Mouse (Mus musculus) forebrain, embryonic 10.5 days (tissue): Measurements from ENCODE around the gene Zfp341. TPM values are rescaled to one million over a fixed set of nuclear protein-coding genes. Genes with fewer than 3 reads are reported as not detected.
A peak's percentile ranks its signal among the peaks of the same experiment; 100 is the strongest.

ENCODE experiments used
- DNase-seq: peaks from one replicate; pipeline ENCODE4 v3.0.0-alpha.2; 2017; ENCODE audit warnings: low spot score; ENCODE audit errors: extremely low spot score
- H3K27ac ChIP-seq: fragments of 300-500 bp; sonication (generic); 2 replicates; pipeline ENCODE4 v1.5.1; 2016; ENCODE audit warnings: mild to moderate bottlenecking
- H3K27me3 ChIP-seq: fragments of 300-500 bp; sonication (generic); 2 replicates; pipeline ENCODE4 v1.6.1; 2016; ENCODE audit warnings: mild to moderate bottlenecking; ENCODE audit not compliant: poor library complexity, severe bottlenecking
- H3K36me3 ChIP-seq: fragments of 300-500 bp; sonication (generic); replicated peaks from 2 replicates; pipeline ENCODE4 v1.6.1; 2016; ENCODE audit warnings: mild to moderate bottlenecking, moderate library complexity
- H3K4me1 ChIP-seq: fragments of 300-500 bp; sonication (generic); 2 replicates; pipeline ENCODE4 v1.6.1; 2016
- H3K4me3 ChIP-seq: fragments of 300-500 bp; sonication (generic); 2 replicates; pipeline ENCODE4 v1.5.1; 2016; ENCODE audit warnings: mild to moderate bottlenecking, moderate library complexity
- H3K9me3 ChIP-seq: fragments of 300-500 bp; sonication (generic); 2 replicates; pipeline ENCODE4 v1.6.1; 2016; ENCODE audit warnings: mild to moderate bottlenecking, moderate library complexity
- WGBS: fragments of 180-500 bp; shearing (Covaris S2); methylation state at CpG from one replicate; pipeline ENCODE4 v1.1.7; 2016; 5-methylcytosine and 5-hydroxymethylcytosine counted together
- polyA plus RNA-seq: library from polyadenylated mRNA; unstranded; fragments of >200 nt; fragmentation: Nextera tagmentation; extraction: Ambion mirVana; gene quantifications from 2 replicates; pipeline ENCODE4 v1.2.1, GENCODE M21; 2016

Gene Zfp341
- polyA plus RNA-seq, 1 experiment from 2014 or later = 0.93 TPM

- Histone ChIP-seq H3K4me1 (no peaks in the 10 kb centered on the region), H3K27ac (no peak overlapping the region), H3K9me3 (no peaks in the 10 kb centered on the region; the same call in 1 of the 2 replicates), H3K27me3 (no peaks in the 10 kb centered on the region), H3K36me3 (0 out of 2 replicates have a peak, but pooled peaks cover 3% of the 10 kb centered on the region), H3K4me3 (no peak overlapping the region)
- DNase-seq = no peak
- 85% methylated on average over 5 of the region's 5 CpGs for WGBS
These were observed 17.3 kb upstream of the Zfp341 start for GRCm38 (mm10) chr2:154595775-154596174.

GRCm38 (mm10) chr2:154597399-154597798, 15.7 kb upstream of the Zfp341 start:
- Histone ChIP-seq H3K36me3 (0 out of 2 replicates have a peak, but pooled peaks cover 3% of the 10 kb centered on the region), H3K4me3 (no peak overlapping the region), H3K27me3 (no peaks in the 10 kb centered on the region), H3K9me3 (no peaks in the 10 kb centered on the region; the same call in 1 of the 2 replicates), H3K27ac (no peak overlapping the region), H3K4me1 (no peaks in the 10 kb centered on the region)
- WGBS = 85% methylated on average over 3 of the region's 3 CpGs
- no peak for DNase-seq

GRCm38 (mm10) chr2:154600586-154600985, 12.5 kb upstream of the Zfp341 start:
- Histone ChIP-seq H3K4me3 (no peak overlapping the region), H3K36me3 (no peaks in the 10 kb centered on the region), H3K27me3 (no peaks in the 10 kb centered on the region), H3K9me3 (no peaks in the 10 kb centered on the region), H3K27ac (no peak overlapping the region), H3K4me1 (peaks cover 16% of the 10 kb centered on the region)
- WGBS = 69% methylated on average over 6 of the region's 6 CpGs
- DNase-seq = no peak

GRCm38 (mm10) chr2:154601324-154601723, 11.8 kb upstream of the Zfp341 start:
- Histone ChIP-seq H3K9me3 (no peaks in the 10 kb centered on the region), H3K36me3 (no peaks in the 10 kb centered on the region), H3K27ac (no peak overlapping the region), H3K4me1 (peaks cover 16% of the 10 kb centered on the region), H3K27me3 (no peaks in the 10 kb centered on the region), H3K4me3 (no peak overlapping the region)
- no peak for DNase-seq
- 78% methylated on average over 3 of the region's 3 CpGs for WGBS

- H3K27me3 ChIP-seq = no peaks in the 10 kb centered on the region
- no peak for DNase-seq
- H3K36me3 ChIP-seq = no peaks in the 10 kb centered on the region
- H3K4me1 ChIP-seq = peaks cover 16% of the 10 kb centered on the region
- WGBS = 22% methylated on average over 22 of the region's 22 CpGs
- H3K27ac ChIP-seq = peak overlapping the region; percentile 87
- peak overlapping the region; percentile 77 for H3K4me3 ChIP-seq
- no peaks in the 10 kb centered on the region for H3K9me3 ChIP-seq
These were observed 10.0 kb upstream of the Zfp341 start for GRCm38 (mm10) chr2:154603007-154603637.

GRCm38 (mm10) chr2:154603638-154604153, 9.4 kb upstream of the Zfp341 start, which contains the start of gene Pxmp4:
Gene Pxmp4 (minus strand): TSS chr2:154603708.
- H3K27me3 ChIP-seq = peaks cover 4% of the 10 kb centered on the region
- peak; percentile 90 for DNase-seq

GRCm38 (mm10) chr2:154604156-154604555, 8.9 kb upstream of the Zfp341 start:
- Histone ChIP-seq H3K9me3 (no peaks in the 10 kb centered on the region), H3K4me3 (peak overlapping the region; percentile 77), H3K36me3 (no peaks in the 10 kb centered on the region), H3K27me3 (peaks cover 6% of the 10 kb centered on the region), H3K4me1 (peaks cover 16% of the 10 kb centered on the region), H3K27ac (0 out of 2 replicates have a peak overlapping the region, but pooled peaks have one; percentile 51)
- whole genome bisulfite sequencing = 49% methylated on average over 7 of the region's 7 CpGs
- no peak for DNase-seq

More at GRCm38 (mm10) chr2:154603638-154604153, 9.4 kb upstream of the Zfp341 start, which contains the start of gene Pxmp4:
- H3K4me1 ChIP-seq = peaks cover 16% of the 10 kb centered on the region
- WGBS = 1% methylated on average over 13 of the region's 13 CpGs
- H3K4me3 ChIP-seq = peak within 1 kb of the TSS; percentile 77
- H3K36me3 ChIP-seq = no peaks in the 10 kb centered on the region
- H3K9me3 ChIP-seq = no peaks in the 10 kb centered on the region
- H3K27ac ChIP-seq = peak within 1 kb of the TSS; percentile 87

GRCm38 (mm10) chr2:154606965-154607364, 6.1 kb upstream of the Zfp341 start:
- 74% methylated on average over 1 of the region's 1 CpGs for WGBS
- H3K36me3 ChIP-seq = no peaks in the 10 kb centered on the region
- no peak overlapping the region for H3K4me3 ChIP-seq
- no peak overlapping the region for H3K27ac ChIP-seq
- peaks cover 16% of the 10 kb centered on the region for H3K4me1 ChIP-seq
- peaks cover 6% of the 10 kb centered on the region for H3K27me3 ChIP-seq
- no peak for DNase-seq
- no peaks in the 10 kb centered on the region for H3K9me3 ChIP-seq

GRCm38 (mm10) chr2:154609050-154609767, 3.9 kb upstream of the Zfp341 start:
- Histone ChIP-seq H3K9me3 (no peaks in the 10 kb centered on the region), H3K36me3 (no peaks in the 10 kb centered on the region), H3K4me3 (no peak overlapping the region), H3K27me3 (peaks cover 6% of the 10 kb centered on the region), H3K4me1 (peaks cover 23% of the 10 kb centered on the region), H3K27ac (no peak overlapping the region)
- no peak for DNase-seq
- 70% methylated on average over 10 of the region's 10 CpGs for WGBS

- no peaks in the 10 kb centered on the region for H3K27me3 ChIP-seq
- peaks cover 34% of the 10 kb centered on the region for H3K4me1 ChIP-seq
- peak overlapping the region; percentile 12; the same call in 1 of the 2 replicates for H3K4me3 ChIP-seq
- no peak for DNase-seq
- H3K27ac ChIP-seq = peak overlapping the region; percentile 96
- peaks cover 6% of the 10 kb centered on the region for H3K36me3 ChIP-seq
- WGBS = 74% methylated on average over 19 of the region's 19 CpGs
- no peaks in the 10 kb centered on the region for H3K9me3 ChIP-seq
These were observed 1.9 kb downstream of the Zfp341 start for GRCm38 (mm10) chr2:154614841-154615576.

GRCm38 (mm10) chr2:154615674-154616073, 2.6 kb downstream of the Zfp341 start:
- 95% methylated on average over 5 of the region's 5 CpGs for WGBS
- Histone ChIP-seq H3K27me3 (no peaks in the 10 kb centered on the region), H3K4me1 (peaks cover 34% of the 10 kb centered on the region), H3K9me3 (no peaks in the 10 kb centered on the region), H3K4me3 (no peak overlapping the region), H3K27ac (no peak overlapping the region), H3K36me3 (peaks cover 9% of the 10 kb centered on the region)
- no peak for DNase-seq

GRCm38 (mm10) chr2:154617061-154617460, 4.0 kb downstream of the Zfp341 start:
- Histone ChIP-seq H3K9me3 (no peaks in the 10 kb centered on the region), H3K4me3 (no peak overlapping the region), H3K27me3 (no peaks in the 10 kb centered on the region), H3K27ac (no peak overlapping the region), H3K36me3 (peaks cover 13% of the 10 kb centered on the region), H3K4me1 (peaks cover 34% of the 10 kb centered on the region)
- DNase-seq = no peak
- WGBS = 86% methylated on average over 3 of the region's 3 CpGs
